Mouse (Mus musculus) kidney, embryonic 14.5 days (tissue): ENCODE results near the gene Atg4a-ps. TPM values are rescaled to one million over a fixed set of nuclear protein-coding genes. Genes with fewer than 3 reads are reported as not detected.
A peak's percentile ranks its signal among the peaks of the same experiment; 100 is the strongest.
"Not testable (repeated sequence)": the region's sequence is repeated elsewhere in the genome, so short reads cannot be mapped to it uniquely, and the experiment has no call there.

ENCODE experiments used
- ATAC-seq: fragments of 200-750 bp; cut with Nextera tagmentation; 2 replicates; pipeline ENCODE4 v1.8.0; 2017; ENCODE audit warnings: moderate number of reproducible peaks, mild to moderate bottlenecking, moderate TSS enrichment, moderate library complexity; ENCODE audit not compliant: low FRiP score, low TSS enrichment
- H3K27ac ChIP-seq: fragments of 300-500 bp; sonication (generic); 2 replicates; pipeline ENCODE4 v1.5.1; 2014; ENCODE audit warnings: low read depth, mild to moderate bottlenecking, low read length, moderate library complexity, mixed read lengths
- H3K27me3 ChIP-seq: fragments of 300-500 bp; sonication (generic); 2 replicates; pipeline ENCODE4 v1.6.1; 2014; ENCODE audit warnings: mild to moderate bottlenecking, low read length; ENCODE audit not compliant: control insufficient read depth, insufficient read depth
- H3K36me3 ChIP-seq: fragments of 300-500 bp; sonication (generic); 2 replicates; pipeline ENCODE4 v1.6.1; 2014; ENCODE audit warnings: low read length, mixed read lengths; ENCODE audit not compliant: control insufficient read depth, insufficient read depth
- H3K4me1 ChIP-seq: fragments of 300-500 bp; sonication (generic); 2 replicates; pipeline ENCODE4 v1.6.1; 2014; ENCODE audit warnings: low read length, mixed read lengths; ENCODE audit not compliant: control insufficient read depth, insufficient read depth
- H3K4me2 ChIP-seq: fragments of 300-500 bp; sonication (generic); replicated peaks from 2 replicates; pipeline ENCODE4 v1.6.1; 2014; ENCODE audit warnings: low read depth, mild to moderate bottlenecking, low read length
- H3K4me3 ChIP-seq: fragments of 300-500 bp; sonication (generic); 2 replicates; pipeline ENCODE4 v1.5.1; 2014; ENCODE audit warnings: mild to moderate bottlenecking, low read length
- H3K9ac ChIP-seq: fragments of 300-500 bp; sonication (generic); 2 replicates; pipeline ENCODE4 v1.6.1; 2014; ENCODE audit warnings: low read depth, mild to moderate bottlenecking, low read length, moderate library complexity
- H3K9me3 ChIP-seq: fragments of 300-500 bp; sonication (generic); 2 replicates; pipeline ENCODE4 v1.6.1; 2016; ENCODE audit warnings: low read length; ENCODE audit not compliant: control insufficient read depth
- WGBS: fragments of 180-500 bp; shearing (Covaris S2); extraction: QIAGEN DNeasy Blood & Tissue Kit; methylation state at CpG from one replicate; pipeline ENCODE4 v1.1.7; 2014; 5-methylcytosine and 5-hydroxymethylcytosine counted together
- polyA plus RNA-seq: library from polyadenylated mRNA; unstranded; fragments of >200 nt; fragmentation: Nextera tagmentation; extraction: Ambion mirVana; gene quantifications from 2 replicates; pipeline ENCODE4 v1.2.1, GENCODE M21; 2014

Atg4a-ps gene
- polyA plus RNA-seq = 0.19 and 0.34 TPM in 2 replicates

- H3K4me2 ChIP-seq, H3K27ac ChIP-seq, H3K27me3 ChIP-seq, ATAC-seq, H3K4me3 ChIP-seq, H3K4me1 ChIP-seq, H3K36me3 ChIP-seq, H3K9ac ChIP-seq, H3K9me3 ChIP-seq: not testable (repeated sequence)
- 85% methylated on average over 2 of the region's 2 CpGs for WGBS
Observed at GRCm38 (mm10) chr3:103645968-103646367, at the start of gene Atg4a-ps. TSS of gene Atg4a-ps (minus strand) at chr3:103646068.

DNA sequence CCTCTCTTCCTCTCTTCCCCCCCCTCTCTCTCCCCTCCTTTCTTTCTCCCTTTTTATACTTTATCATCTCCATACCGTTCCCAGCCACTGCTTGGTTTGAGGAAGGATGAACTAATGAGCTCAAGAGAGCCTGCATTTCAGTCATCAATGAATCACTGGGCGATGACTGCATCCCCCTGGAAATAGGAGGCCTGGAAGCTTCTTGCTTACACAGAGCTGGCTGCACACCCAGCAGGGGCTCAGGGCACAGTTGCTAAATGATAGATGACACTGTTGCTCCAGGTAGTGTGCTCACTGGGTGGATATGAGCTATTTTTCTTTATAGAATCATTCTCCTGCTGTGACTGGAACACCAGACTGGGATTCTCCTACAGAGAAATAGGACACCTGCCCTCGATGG lies 49.7 kb upstream of the Atg4a-ps start:
- 57% methylated on average over 3 of the region's 3 CpGs for WGBS
- Histone ChIP-seq H3K4me1 (no peaks in the 10 kb centered on the region), H3K36me3 (no peaks in the 10 kb centered on the region), H3K9ac (no peak overlapping the region), H3K27ac (no peak overlapping the region), H3K4me2 (no peak overlapping the region), H3K9me3 (no peaks in the 10 kb centered on the region), H3K4me3 (no peak overlapping the region), H3K27me3 (no peaks in the 10 kb centered on the region)
- no peak for ATAC-seq

DNA sequence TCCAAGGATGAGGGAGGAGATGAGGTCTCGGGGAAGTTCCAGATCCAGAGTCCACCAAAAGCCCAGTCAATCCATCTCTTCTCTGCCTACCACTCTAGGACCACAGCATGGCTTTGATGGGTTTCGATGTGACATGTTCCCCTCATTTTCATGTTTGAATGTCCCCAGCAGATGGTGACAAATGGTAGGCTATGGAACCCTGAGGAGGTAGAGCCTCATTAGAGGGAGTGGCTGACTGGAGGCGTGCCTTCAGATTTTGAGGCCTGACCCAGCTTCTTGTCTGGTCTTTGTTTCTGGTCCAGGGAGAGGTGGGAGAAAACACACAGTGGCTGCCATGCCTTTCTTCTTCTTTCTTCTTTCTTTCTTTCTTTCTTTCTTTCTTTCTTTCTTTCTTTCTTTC lies 44.6 kb upstream of the Atg4a-ps start:
- H3K4me3 ChIP-seq = no peak overlapping the region
- no peak for ATAC-seq
- WGBS = 77% methylated on average over 3 of the region's 3 CpGs

GRCm38 (mm10) chr3:103689043-103689442 lies 43.2 kb upstream of the Atg4a-ps start:
- Histone ChIP-seq H3K4me2 (no peak overlapping the region), H3K4me1 (no peaks in the 10 kb centered on the region), H3K27ac (no peak overlapping the region), H3K36me3 (no peaks in the 10 kb centered on the region), H3K9me3 (no peaks in the 10 kb centered on the region), H3K9ac (no peak overlapping the region), H3K27me3 (no peaks in the 10 kb centered on the region), H3K4me3 (no peak overlapping the region)
- WGBS = 86% methylated on average over 1 of the region's 1 CpGs
- no peak for ATAC-seq

More for the DNA sequence above, 44.6 kb upstream of the Atg4a-ps start:
- H3K27ac ChIP-seq = no peak overlapping the region
- H3K9ac ChIP-seq = no peak overlapping the region
- no peaks in the 10 kb centered on the region for H3K4me1 ChIP-seq
- H3K27me3 ChIP-seq = no peaks in the 10 kb centered on the region
- H3K4me2 ChIP-seq = no peak overlapping the region
- H3K36me3 ChIP-seq = no peaks in the 10 kb centered on the region
- no peaks in the 10 kb centered on the region for H3K9me3 ChIP-seq

DNA sequence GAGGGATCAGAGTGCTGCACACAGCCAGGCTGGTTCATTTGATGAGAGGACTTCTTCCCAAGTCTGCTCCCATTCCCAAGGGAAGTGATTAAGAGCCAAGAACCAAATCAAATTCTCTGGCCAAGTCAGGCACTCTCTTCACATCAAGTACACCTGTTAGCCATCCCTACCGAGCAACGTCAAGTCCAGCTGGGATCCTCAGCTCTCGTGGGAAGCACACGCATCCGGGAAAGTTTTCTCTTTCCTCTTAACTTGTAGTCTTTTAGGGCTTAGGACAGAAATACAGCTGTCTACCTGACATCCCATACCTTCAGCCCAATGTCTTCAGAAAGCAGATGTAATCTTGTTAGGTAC lies 38.1 kb upstream of the Atg4a-ps start:
- Histone ChIP-seq H3K4me3 (no peak overlapping the region), H3K27me3 (no peaks in the 10 kb centered on the region), H3K9ac (no peak overlapping the region), H3K36me3 (no peaks in the 10 kb centered on the region), H3K4me2 (no peak overlapping the region), H3K9me3 (no peaks in the 10 kb centered on the region), H3K4me1 (peaks cover 12% of the 10 kb centered on the region), H3K27ac (no peak overlapping the region)
- WGBS = 28% methylated on average over 5 of the region's 5 CpGs
- no peak for ATAC-seq

- ATAC-seq = peak; percentile 73; the same call in 1 of the 2 replicates
- H3K4me1 ChIP-seq = peaks cover 12% of the 10 kb centered on the region
- WGBS = 2% methylated on average over 21 of the region's 21 CpGs
- no peaks in the 10 kb centered on the region for H3K9me3 ChIP-seq
- no peaks in the 10 kb centered on the region for H3K36me3 ChIP-seq
- 0 out of 2 replicates have a peak overlapping the region, but pooled peaks have one; percentile 2 for H3K4me3 ChIP-seq
- H3K27me3 ChIP-seq = no peaks in the 10 kb centered on the region
- peak overlapping the region; percentile 37 for H3K4me2 ChIP-seq
- 0 out of 2 replicates have a peak overlapping the region, but pooled peaks have one; percentile 19 for H3K9ac ChIP-seq
- H3K27ac ChIP-seq = no peak overlapping the region
Observed at GRCm38 (mm10) chr3:103683234-103683965, 37.5 kb upstream of the Atg4a-ps start.

GRCm38 (mm10) chr3:103682473-103682872 lies 36.6 kb upstream of the Atg4a-ps start:
- ATAC-seq = 0 out of 2 replicates have a peak, but pooled peaks have one; percentile 22
- H3K4me1 ChIP-seq = peaks cover 12% of the 10 kb centered on the region
- no peak overlapping the region for H3K27ac ChIP-seq

DNA sequence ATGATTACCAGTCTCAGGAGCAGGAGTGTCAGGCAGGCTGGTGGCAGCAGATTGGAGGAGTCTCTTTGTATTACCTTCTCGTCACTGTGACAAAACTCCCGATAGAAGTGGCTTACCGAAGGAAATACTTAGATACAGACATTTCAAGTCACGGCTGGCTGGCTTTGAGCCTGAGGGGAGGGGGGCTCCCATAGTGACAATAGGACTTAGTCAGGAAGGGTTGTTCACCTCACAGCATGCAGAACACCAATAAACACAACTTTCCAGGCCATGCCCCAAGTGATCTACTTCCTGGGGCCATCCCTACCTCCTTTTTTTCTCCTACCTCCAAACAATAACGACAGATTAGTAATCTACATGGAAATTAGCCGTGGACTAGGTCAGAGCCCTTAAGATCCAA lies 32.9 kb upstream of the Atg4a-ps start:
- ATAC-seq = no peak
- no peak overlapping the region for H3K27ac ChIP-seq
- H3K4me3 ChIP-seq = no peak overlapping the region
- peaks cover 12% of the 10 kb centered on the region for H3K4me1 ChIP-seq
- no peak overlapping the region for H3K9ac ChIP-seq
- no peak overlapping the region for H3K4me2 ChIP-seq
- WGBS = 16% methylated on average over 6 of the region's 6 CpGs
- H3K9me3 ChIP-seq = no peaks in the 10 kb centered on the region
- H3K36me3 ChIP-seq = no peaks in the 10 kb centered on the region
- H3K27me3 ChIP-seq = no peaks in the 10 kb centered on the region

More at GRCm38 (mm10) chr3:103682473-103682872, 36.6 kb upstream of the Atg4a-ps start:
- H3K4me3 ChIP-seq = no peak overlapping the region
- H3K27me3 ChIP-seq = no peaks in the 10 kb centered on the region
- H3K4me2 ChIP-seq = no peak overlapping the region
- H3K36me3 ChIP-seq = no peaks in the 10 kb centered on the region
- H3K9me3 ChIP-seq = no peaks in the 10 kb centered on the region
- 26% methylated on average over 4 of the region's 4 CpGs for WGBS
- no peak overlapping the region for H3K9ac ChIP-seq

GRCm38 (mm10) chr3:103672716-103673115 lies 26.8 kb upstream of the Atg4a-ps start:
- Histone ChIP-seq H3K36me3 (no peaks in the 10 kb centered on the region), H3K4me3 (no peak overlapping the region), H3K9ac (no peak overlapping the region), H3K27me3 (no peaks in the 10 kb centered on the region), H3K4me2 (no peak overlapping the region), H3K4me1 (no peaks in the 10 kb centered on the region), H3K9me3 (no peaks in the 10 kb centered on the region), H3K27ac (no peak overlapping the region)
- WGBS = 29% methylated on average over 7 of the region's 7 CpGs
- no peak for ATAC-seq
